Mouse (Mus musculus) heart, embryonic 16.5 days (tissue): Measurements from ENCODE around the gene Adamtsl4. TPM values are rescaled to one million over a fixed set of nuclear protein-coding genes. Genes with fewer than 3 reads are reported as not detected.
"Not testable (repeated sequence)": the region's sequence is repeated elsewhere in the genome, so short reads cannot be mapped to it uniquely, and the experiment has no call there.

Experiments
- ATAC-seq: fragments of 200-750 bp; cut with Nextera tagmentation; replicated peaks from 2 replicates; pipeline ENCODE4 v1.8.0; 2017; ENCODE audit warnings: moderate number of reproducible peaks; ENCODE audit not compliant: insufficient read depth, low FRiP score; ENCODE audit errors: extremely low read depth
- H3K27ac ChIP-seq: fragments of 300-500 bp; sonication (generic); 2 replicates; pipeline ENCODE4 v1.5.1; 2014; ENCODE audit warnings: mild to moderate bottlenecking, low read length, control low read depth, moderate library complexity
- H3K27me3 ChIP-seq: fragments of 300-500 bp; sonication (generic); 2 replicates; pipeline ENCODE4 v1.6.1; 2014; ENCODE audit warnings: low read length, mixed read lengths; ENCODE audit not compliant: control insufficient read depth, insufficient read depth
- H3K36me3 ChIP-seq: fragments of 300-500 bp; sonication (generic); 2 replicates; pipeline ENCODE4 v1.6.1; 2014; ENCODE audit not compliant: control insufficient read depth, insufficient read depth
- H3K4me1 ChIP-seq: fragments of 300-500 bp; sonication (generic); 2 replicates; pipeline ENCODE4 v1.6.1; 2014; ENCODE audit warnings: low read length, mixed read lengths; ENCODE audit not compliant: control insufficient read depth, insufficient read depth
- H3K4me2 ChIP-seq: fragments of 300-500 bp; sonication (generic); 2 replicates; pipeline ENCODE4 v1.6.1; 2014; ENCODE audit warnings: low read depth, mild to moderate bottlenecking, control low read depth, low read length
- H3K4me3 ChIP-seq: fragments of 300-500 bp; sonication (generic); 2 replicates; pipeline ENCODE4 v1.5.1; 2014; ENCODE audit warnings: mild to moderate bottlenecking, control low read depth, low read length
- H3K9ac ChIP-seq: fragments of 300-500 bp; sonication (generic); 2 replicates; pipeline ENCODE4 v1.6.1; 2014; ENCODE audit warnings: low read length, control low read depth
- H3K9me3 ChIP-seq: fragments of 300-500 bp; sonication (generic); replicated peaks from 2 replicates; pipeline ENCODE4 v1.6.1; 2016; ENCODE audit warnings: low read length; ENCODE audit not compliant: control insufficient read depth
- WGBS: fragments of 180-500 bp; shearing (Covaris S2); extraction: QIAGEN DNeasy Blood & Tissue Kit; methylation state at CpG from one replicate; pipeline ENCODE4 v1.1.7; 2014; 5-methylcytosine and 5-hydroxymethylcytosine counted together
- polyA plus RNA-seq: library from polyadenylated mRNA; unstranded; fragments of >200 nt; fragmentation: Nextera tagmentation; extraction: Ambion mirVana; gene quantifications from 2 replicates; pipeline ENCODE4 v1.2.1, GENCODE M21; 2015

Gene Adamtsl4
- polyA plus RNA-seq, 1 experiment from 2014 or later: 13.7 TPM

DNA sequence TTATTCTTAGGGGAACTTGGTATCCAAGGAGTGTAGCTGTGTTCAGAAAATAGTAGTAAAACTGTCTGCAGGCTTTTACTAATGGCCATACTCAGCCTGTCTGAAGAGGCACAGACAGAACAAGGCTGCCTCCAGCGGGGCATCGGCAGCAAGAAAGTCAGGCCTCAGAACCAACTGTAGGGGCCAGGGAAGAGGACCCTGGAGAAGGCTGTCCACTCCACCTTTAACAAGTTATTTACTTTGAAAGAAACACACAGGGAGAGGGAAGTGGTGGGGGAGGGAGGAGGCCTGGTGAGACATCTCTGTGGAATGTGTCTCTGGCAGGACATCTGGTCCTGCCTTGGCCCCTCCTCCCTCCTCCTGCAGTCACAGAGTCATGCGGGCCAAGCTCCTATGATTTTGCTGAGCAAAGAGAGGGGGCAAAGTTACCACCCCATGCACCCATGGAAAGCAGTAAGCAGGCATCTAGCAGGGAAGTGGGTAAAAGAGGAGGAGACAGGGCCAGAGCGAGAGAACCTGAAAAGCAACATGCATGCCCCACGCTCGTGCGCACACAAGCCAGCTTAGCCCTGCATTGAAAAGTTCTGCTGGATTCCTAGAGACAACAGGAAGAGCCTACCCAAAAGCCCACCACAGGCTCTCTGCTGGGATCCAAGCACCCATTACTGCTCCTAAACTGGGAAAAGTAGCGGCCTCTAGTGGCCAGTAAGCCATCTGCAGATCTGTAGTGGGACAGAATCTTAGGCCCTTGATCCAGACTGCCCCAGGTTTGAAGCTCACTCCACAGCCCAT, 12.2 kb downstream of the Adamtsl4 start:
- Histone ChIP-seq H3K36me3 (no peaks in the 10 kb centered on the region), H3K27ac (peak overlapping the region; percentile 95), H3K4me2 (peak overlapping the region; percentile 45), H3K9me3 (no peaks in the 10 kb centered on the region), H3K4me3 (peak overlapping the region; percentile 22), H3K9ac (peak overlapping the region; percentile 66), H3K4me1 (peaks cover 58% of the 10 kb centered on the region), H3K27me3 (no peaks in the 10 kb centered on the region)
- ATAC-seq: peak; percentile 56
- WGBS: 15% methylated on average over 8 of the region's 8 CpGs

GRCm38 (mm10) chr3:95674812-95675211, 12.9 kb downstream of the Adamtsl4 start:
- 0 out of 2 replicates have a peak, but pooled peaks have one; percentile 2 for ATAC-seq
- H3K9me3 ChIP-seq: no peaks in the 10 kb centered on the region
- H3K9ac ChIP-seq: peak overlapping the region; percentile 66
- 2% methylated on average over 6 of the region's 6 CpGs for WGBS
- no peaks in the 10 kb centered on the region for H3K27me3 ChIP-seq
- H3K36me3 ChIP-seq: no peaks in the 10 kb centered on the region
- H3K4me2 ChIP-seq: peak overlapping the region; percentile 45
- H3K4me3 ChIP-seq: no peak overlapping the region
- peak overlapping the region; percentile 95 for H3K27ac ChIP-seq
- H3K4me1 ChIP-seq: peaks cover 58% of the 10 kb centered on the region

DNA sequence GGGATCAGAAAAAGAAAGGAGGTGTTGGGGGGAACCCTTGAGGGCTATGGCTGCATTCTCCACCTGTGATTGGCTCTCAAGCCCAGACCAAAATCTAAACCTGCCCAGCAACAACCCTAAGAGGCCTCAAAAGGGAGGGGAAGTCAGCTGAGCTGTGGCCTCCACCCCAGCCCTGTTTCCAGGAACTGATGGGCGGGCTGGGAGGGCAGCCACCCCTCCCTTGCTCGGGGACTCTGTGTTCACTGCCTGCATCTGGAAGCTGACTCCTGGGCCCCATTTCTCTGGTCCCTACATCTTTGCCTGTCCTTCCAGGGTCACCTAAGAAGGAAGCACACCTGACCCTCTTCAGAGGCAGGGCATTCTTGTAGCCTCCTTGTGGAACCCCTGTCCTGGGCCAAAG, 13.5 kb downstream of the Adamtsl4 start:
- Histone ChIP-seq H3K27ac (peak overlapping the region; percentile 95), H3K4me3 (no peak overlapping the region; the same call in 1 of the 2 replicates), H3K36me3 (0 out of 2 replicates have a peak, but pooled peaks cover 2% of the 10 kb centered on the region), H3K4me2 (peak overlapping the region; percentile 45), H3K9ac (peak overlapping the region; percentile 66), H3K9me3 (no peaks in the 10 kb centered on the region), H3K27me3 (no peaks in the 10 kb centered on the region), H3K4me1 (peaks cover 58% of the 10 kb centered on the region)
- peak; percentile 77 for ATAC-seq
- WGBS: 4% methylated on average over 2 of the region's 2 CpGs

GRCm38 (mm10) chr3:95673707-95674211, 14.0 kb downstream of the Adamtsl4 start:
- peaks cover 58% of the 10 kb centered on the region for H3K4me1 ChIP-seq
- H3K27me3 ChIP-seq: no peaks in the 10 kb centered on the region
- no peak; the same call in 1 of the 2 replicates for ATAC-seq
- H3K27ac ChIP-seq: peak overlapping the region; percentile 95
- H3K36me3 ChIP-seq: 0 out of 2 replicates have a peak, but pooled peaks cover 3% of the 10 kb centered on the region
- 8% methylated on average over 11 of the region's 11 CpGs for WGBS
- peak overlapping the region; percentile 45 for H3K4me2 ChIP-seq
- peak overlapping the region; percentile 2; the same call in 1 of the 2 replicates for H3K4me3 ChIP-seq
- peak overlapping the region; percentile 66 for H3K9ac ChIP-seq
- H3K9me3 ChIP-seq: no peaks in the 10 kb centered on the region

DNA sequence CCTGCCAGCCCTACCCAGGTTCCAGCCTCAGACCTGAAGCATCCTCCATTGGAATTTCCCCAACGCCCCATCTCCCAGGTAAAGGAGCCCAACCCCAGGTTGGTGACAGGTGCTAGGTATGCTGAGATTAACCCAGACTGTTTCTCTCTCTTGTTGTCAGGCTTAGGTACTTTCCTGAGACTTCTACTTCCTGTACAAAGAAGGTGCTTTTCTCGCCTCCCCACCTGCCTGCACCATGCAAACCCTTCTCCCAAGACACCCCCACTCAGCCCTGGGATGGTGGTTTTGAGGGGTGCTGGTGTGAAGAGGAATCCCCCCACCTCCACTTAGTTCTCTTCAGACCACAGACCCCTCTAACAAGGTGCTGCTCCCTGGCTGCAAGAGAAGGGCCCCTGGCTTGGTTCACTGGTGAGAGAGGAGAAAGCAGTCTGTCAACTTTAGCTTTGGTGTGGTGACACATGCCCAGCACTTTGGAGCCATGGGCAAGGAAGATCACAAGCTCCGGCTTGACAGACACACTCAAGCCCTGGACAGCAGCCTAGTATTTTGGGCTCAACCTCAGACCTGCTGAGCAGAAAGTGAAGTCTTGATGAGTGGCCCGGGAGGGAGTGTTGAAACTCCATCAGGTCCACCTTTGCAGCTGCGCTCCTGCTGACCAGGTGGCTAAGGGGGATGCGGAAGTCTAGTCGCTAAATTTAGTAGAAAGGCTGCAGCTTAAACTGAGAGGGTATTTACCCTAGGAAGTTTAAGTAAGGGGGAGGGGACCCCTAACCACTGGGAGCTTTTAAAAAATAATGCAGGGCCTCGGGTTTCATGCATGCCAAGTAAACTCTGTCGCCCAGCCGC, 14.6 kb downstream of the Adamtsl4 start:
- peak; percentile 12 for ATAC-seq
- no peaks in the 10 kb centered on the region for H3K27me3 ChIP-seq
- H3K4me3 ChIP-seq: peak overlapping the region; percentile 2; the same call in 1 of the 2 replicates
- 0 out of 2 replicates have a peak, but pooled peaks cover 3% of the 10 kb centered on the region for H3K36me3 ChIP-seq
- peak overlapping the region; percentile 45 for H3K4me2 ChIP-seq
- H3K4me1 ChIP-seq: peaks cover 65% of the 10 kb centered on the region
- 21% methylated on average over 10 of the region's 10 CpGs for WGBS
- no peaks in the 10 kb centered on the region for H3K9me3 ChIP-seq
- H3K27ac ChIP-seq: peak overlapping the region; percentile 95
- H3K9ac ChIP-seq: peak overlapping the region; percentile 66

- Histone ChIP-seq H3K9ac (peak overlapping the region; percentile 66), H3K27me3 (no peaks in the 10 kb centered on the region), H3K4me1 (peaks cover 70% of the 10 kb centered on the region), H3K27ac (peak overlapping the region; percentile 95), H3K9me3 (no peaks in the 10 kb centered on the region), H3K4me2 (peak overlapping the region; percentile 45), H3K36me3 (0 out of 2 replicates have a peak, but pooled peaks cover 3% of the 10 kb centered on the region), H3K4me3 (no peak overlapping the region)
- no peak for ATAC-seq
- 43% methylated on average over 3 of the region's 3 CpGs for WGBS
Observed at GRCm38 (mm10) chr3:95672461-95672860, 15.3 kb downstream of the Adamtsl4 start.

- H3K27ac ChIP-seq: no peak overlapping the region
Observed at GRCm38 (mm10) chr3:95671201-95671600, 16.5 kb downstream of the Adamtsl4 start.

GRCm38 (mm10) chr3:95670419-95670818, 17.3 kb downstream of the Adamtsl4 start:
- peaks cover 69% of the 10 kb centered on the region for H3K4me1 ChIP-seq
- WGBS: 94% methylated on average over 3 of the region's 3 CpGs
- not testable (repeated sequence) for ATAC-seq, H3K9me3 ChIP-seq, H3K4me3 ChIP-seq, H3K27me3 ChIP-seq, H3K36me3 ChIP-seq, H3K27ac ChIP-seq, H3K9ac ChIP-seq, H3K4me2 ChIP-seq

More at GRCm38 (mm10) chr3:95671201-95671600, 16.5 kb downstream of the Adamtsl4 start:
- H3K9ac ChIP-seq: no peak overlapping the region
- H3K4me3 ChIP-seq: no peak overlapping the region
- no peak overlapping the region for H3K4me2 ChIP-seq
- 0 out of 2 replicates have a peak, but pooled peaks cover 3% of the 10 kb centered on the region for H3K36me3 ChIP-seq
- peaks cover 70% of the 10 kb centered on the region for H3K4me1 ChIP-seq
- no peak for ATAC-seq
- no peaks in the 10 kb centered on the region for H3K9me3 ChIP-seq
- 87% methylated on average over 5 of the region's 5 CpGs for WGBS
- no peaks in the 10 kb centered on the region for H3K27me3 ChIP-seq
